1 mouse cellular context compared by ENCODE assay signal in the genomic region with DNA sequence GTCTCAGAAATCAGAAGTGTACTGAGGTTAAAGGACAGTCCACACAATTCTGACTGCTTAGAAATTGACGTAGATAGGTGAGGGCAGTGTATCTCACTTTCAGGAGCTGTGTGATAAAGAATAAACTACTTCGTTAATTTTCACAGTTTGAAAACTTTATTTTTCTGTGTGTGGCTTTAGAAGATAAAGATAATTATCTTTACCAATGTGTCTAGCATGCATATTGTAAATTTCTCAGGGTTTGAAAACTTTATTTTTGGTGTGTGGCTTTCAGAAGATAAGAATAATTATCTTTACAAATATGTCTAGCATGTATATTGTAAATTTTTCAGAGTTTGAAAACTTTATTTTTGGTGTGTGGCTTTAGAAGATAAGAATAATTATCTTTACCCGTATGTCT.
TF ChIP-seq lines count a peak whose summit lies in the region.

No protein-coding gene starts in this region.

TF ChIP-seq in MEL, 35 proteins besides CTCF, POLR2A, EP300 and RAD21 (continued from another document):
- TF ChIP-seq MXI1 (IDR thresholded peaks at IDR 0.05; ENCODE audit: low read depth, low read length), result no peak; the same call in 1 of the 2 replicates
TF ChIP-seq in MEL: peak in this region for 12.
